Mouse (Mus musculus): ENCODE measurements at regions not wholly inside any gene's neighbourhood (a gene's known extent, or its start where the extent isn't known, plus 50 kb on each side); places are given as distances from the start of the nearest gene placed in this dataset.

- no peak for TF ChIP-seq CTCF (IDR thresholded peaks at IDR 0.05)
- no peak for TF ChIP-seq EP300 (IDR thresholded peaks at IDR 0.05)
Measured at GRCm38 (mm10) chr4:32156965-32157364, 81.6 kb upstream of the Bach2 start.

Measured in lung, postnatal 0 days (tissue).